Mouse (Mus musculus) adrenal gland, postnatal 10 days (tissue): ENCODE results near the gene Wfdc21. TPM values are rescaled to one million over a fixed set of nuclear protein-coding genes. Genes with fewer than 3 reads are reported as not detected.

Source experiments
- DNase-seq: peaks from one replicate; pipeline ENCODE4 v3.0.0; 2021; ENCODE audit warnings: mixed read lengths
- long read RNA-seq, 2 experiments: library from polyadenylated mRNA; stranded (forward); transcript quantifications; one replicate each; pipeline ENCODE4 v2.0.0; 2021
- total RNA-seq, 2 experiments: library from RNA; stranded (reverse); gene quantifications; 2 replicates each; pipeline ENCODE4 v1.2.3; 2021

The Wfdc21 gene
- 1 to 10 TPM; 1.1 to 3.2 TPM for total RNA-seq
- long read RNA-seq, experiment 1, transcript Wfdc21-201 (3 exons, 434 nt) = major isoform, 7 of 9 reads
- long read RNA-seq, experiment 1, partial matches to known transcripts = 2 of 9 reads
- long read RNA-seq, experiment 1, other reads (novel, unspliced or antisense) = 0 of 9 reads
- long read RNA-seq, experiment 2 = 0 reads

DNA sequence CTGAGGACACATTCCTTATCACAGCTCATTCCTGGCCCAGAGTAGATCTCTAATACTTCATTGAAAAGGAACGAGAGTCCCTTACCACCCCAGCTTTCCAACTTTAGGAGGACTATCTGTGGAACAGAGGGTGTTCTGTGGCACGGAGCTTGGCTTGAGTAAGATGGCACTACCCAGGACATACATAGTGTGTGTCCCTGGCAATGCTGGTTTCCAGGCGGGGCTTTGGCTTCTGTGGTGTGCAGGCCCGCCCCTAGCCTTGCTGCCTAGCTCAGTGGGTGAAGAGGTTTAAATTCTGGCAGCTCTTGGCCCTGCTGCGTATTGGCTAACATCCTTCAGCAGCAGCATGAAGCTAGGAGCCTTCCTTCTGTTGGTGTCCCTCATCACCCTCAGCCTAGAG, at the start of gene Wfdc21:
Wfdc21 (plus strand) TSS at position 260 of the 400 bp plus-strand sequence.
- DNase-seq = no peak

DNA sequence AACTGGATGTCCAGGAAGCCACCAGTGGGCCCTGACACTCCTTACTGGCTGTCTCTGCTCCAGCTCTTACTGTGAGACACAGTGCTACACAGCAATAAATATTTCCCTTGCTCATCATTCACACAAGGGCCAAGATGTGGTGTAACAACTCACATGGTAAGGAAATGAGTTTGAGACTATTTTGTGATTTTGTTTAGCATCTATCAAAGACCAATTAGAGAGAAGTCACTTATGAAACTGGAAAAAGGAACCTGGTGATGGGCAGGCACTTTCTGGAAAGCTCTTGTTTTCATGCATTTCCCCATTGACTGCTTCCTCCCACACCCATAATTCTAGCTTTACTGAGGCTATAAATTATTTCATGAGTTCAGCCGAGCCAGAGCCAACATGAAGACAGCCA, 43.0 kb upstream of the Wfdc21 start, which contains the start of gene Wfdc17:
Wfdc17 (plus strand) TSS at position 287 of the 400 bp plus-strand sequence.
- no peak for DNase-seq

DNA sequence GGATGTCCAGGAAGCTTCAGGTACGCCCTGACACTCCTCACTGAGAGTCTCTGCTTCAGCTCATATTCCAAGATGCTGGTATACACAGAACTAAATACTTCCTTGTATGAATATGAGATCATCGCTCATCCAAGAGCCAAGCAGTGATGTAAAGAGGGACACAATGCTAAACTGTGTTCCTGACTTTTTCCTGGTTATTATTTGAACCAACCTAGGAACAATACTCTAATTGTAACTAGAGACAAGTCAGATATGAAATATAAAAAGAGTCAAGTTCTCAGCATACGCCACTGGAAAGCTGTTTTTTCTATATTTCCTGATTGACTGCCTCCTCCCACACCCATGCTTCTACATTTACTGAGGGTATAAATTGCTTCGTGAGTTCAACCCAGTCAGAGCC, 38.0 kb upstream of the Wfdc21 start, which contains the start of gene Wfdc18:
Wfdc18 (plus strand) TSS at position 301 of the 400 bp plus-strand sequence.
- no peak for DNase-seq

DNA sequence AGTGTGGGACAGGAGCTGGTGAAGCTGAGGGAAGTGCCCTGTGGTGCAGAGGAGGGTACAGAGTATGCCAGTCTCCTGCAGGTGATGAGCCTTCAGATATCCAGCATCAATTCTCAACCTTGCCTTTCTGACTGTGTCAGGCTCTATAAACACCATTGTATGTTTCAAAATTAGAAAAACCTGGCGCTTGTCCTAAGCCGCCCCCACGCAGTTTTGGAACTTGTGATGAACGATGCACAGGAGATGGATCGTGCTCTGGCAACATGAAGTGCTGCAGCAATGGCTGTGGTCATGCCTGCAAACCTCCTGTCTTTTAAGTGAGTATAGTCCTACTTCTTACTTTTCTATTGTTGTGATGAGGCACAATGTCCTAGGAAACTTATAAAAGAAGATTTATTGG, 37.1 kb upstream of the Wfdc21 start:
- DNase-seq = no peak

DNA sequence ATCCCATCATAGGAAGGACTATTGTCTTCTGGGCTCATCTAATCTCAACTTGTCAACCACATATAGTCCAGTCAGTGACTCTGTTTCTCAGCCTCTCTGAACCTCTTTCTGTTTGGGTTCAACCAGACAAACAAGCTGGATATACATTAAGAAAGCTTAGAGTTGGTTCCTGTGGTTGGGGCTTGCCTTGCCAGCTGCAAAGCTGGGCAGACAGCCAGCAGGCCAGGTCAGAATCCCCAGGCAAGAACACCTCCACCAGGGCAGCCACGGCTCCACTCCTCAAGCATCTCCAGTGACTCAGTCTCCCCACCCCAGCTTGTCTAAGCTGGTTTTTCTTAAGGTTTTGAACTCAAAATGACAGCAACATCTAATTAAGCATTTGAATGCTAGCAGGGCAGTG, 34.1 kb upstream of the Wfdc21 start:
- DNase-seq = no peak

DNA sequence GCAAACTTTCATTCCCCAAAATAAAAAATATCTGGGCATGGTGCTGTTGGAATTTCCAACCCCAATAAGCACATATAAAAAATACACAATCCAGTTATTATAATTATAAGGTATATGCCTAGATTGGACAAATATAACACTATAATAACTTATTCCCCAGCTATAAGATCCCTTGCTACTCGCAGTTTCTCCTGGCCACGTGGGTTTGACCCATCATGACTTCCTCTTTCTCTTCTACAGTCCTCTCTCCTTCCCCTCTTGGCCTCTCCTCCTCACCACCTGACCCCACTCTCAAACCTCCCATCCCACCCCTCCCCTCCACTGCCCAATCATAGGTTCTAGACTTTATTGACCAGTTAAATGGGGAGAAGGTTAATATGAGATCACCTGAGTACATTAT, 32.8 kb upstream of the Wfdc21 start:
- no peak for DNase-seq

DNA sequence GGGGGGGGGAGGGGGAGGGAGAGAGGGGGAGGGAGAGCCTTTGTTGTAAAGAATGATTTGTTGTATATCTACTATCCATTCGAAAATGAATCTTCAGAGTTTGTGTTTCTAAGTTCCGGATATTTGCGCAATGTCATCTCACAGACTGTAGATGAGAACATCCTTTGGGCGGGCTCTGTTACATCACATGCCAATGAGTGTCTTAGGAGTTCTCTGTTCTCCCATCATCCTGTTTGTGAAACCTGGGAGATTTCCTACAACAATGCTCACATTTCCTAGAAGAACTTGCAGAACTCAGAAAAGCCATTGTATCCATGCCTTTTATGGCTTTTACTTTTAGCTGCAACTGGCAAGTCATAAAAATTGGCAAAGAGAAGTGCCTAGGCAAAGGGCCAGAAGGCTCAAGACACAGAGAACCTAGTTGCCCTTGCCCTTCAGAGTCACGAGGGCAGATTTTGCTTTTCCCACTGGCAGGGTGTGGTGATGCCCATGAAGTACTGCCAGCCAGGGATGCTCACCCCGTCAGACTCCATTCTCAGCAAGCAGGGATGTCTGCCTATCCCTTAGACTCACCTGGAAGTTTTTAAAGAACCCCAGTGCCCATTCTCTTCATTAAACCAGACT, 29.6 kb upstream of the Wfdc21 start:
- DNase-seq = peak; percentile 59

DNA sequence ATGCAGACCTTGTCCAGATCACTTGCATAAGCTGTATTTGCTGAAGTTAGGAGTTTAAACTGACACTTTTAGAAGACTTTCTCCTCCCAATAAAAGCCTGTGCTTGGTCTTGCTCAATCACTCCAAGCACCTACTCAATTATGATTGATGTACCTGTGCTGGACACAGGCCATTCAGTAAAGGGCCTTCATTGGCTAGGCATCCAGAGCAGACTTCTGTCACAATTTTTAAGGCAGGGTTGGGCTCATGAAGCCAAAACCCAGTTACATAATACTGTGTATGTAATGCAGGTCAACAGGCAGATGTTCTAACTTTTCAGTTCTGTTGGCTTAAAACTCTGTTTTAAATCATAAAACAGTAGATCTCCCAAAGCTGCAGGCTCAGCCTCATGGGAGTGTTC, 26.0 kb upstream of the Wfdc21 start:
- DNase-seq = no peak

DNA sequence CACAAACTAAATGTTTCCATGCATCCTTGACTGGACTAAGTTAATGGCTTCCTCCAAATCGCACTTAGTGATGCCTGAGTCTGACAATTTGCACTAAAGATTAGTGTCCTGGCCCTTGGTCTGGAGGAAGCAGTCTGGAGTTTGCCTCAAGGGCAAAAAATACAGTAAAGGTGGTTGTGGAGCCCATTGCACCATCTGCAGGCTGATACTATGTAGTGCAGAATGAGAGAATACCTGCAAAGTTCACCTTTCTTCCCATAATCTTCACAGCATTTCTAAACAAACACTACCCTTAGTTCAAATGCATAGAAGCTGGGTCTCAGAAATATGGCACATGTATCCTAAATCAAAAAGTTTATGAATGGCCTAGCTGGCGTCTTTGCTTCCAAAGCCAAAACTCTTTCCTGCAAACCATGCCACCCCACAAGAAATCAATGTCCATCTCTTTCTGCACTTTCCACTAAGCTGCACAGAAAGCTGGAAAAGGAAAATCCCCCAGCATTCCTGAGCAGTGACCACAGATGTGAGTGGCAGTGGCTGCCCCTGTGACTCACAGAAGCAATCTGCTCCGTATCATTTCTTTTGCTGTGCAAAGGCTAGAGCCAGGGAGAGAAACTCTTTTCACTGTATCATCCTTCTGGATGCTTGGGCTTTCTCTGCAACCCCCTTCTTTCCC, 17.8 kb upstream of the Wfdc21 start:
- no peak for DNase-seq

DNA sequence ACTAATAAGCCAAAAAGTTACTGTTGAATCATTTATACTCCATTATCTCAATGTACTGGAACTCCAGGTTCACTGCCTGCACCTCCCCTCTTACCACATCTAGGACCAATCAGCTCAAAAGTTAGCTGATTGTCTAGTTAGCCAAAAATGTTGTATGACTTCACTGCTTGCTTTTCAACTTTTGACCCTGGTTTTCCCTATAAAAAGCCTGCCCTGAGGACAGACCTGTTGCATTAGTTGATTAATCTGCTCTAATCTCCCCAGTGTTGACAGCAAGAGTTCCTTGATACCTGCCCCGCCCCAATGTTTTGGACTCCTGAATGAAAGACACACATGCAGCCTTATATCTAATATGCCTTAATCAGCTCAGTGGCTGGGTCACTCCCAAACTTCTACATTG, 15.6 kb upstream of the Wfdc21 start:
- DNase-seq = no peak

DNA sequence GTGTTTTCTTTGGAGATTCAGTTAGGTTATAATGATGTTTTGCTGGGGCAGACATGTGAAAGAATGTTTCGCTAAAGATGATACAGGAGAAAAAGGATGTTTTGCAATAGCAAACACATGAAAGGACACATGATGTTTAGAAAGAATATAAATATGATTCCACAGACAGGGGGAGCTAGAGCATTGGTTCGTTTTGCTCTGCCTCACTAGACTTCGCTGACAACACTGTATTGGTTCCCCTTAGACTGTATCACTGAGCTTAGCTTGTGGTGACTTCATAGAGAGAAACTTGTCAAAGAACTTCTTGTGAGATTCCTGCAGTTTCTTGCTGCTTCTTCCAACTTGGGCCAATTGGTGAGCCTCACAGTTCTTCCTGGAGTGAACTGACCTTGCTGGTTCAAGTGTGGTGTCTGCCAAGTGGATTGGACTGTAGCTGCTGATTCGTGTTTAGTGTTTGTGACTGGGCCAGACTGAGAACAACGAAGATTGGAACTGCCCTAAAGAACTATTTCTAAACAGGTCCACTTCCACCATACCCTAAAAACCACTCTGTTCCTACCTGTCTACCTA, 13.6 kb upstream of the Wfdc21 start:
- no peak for DNase-seq

DNA sequence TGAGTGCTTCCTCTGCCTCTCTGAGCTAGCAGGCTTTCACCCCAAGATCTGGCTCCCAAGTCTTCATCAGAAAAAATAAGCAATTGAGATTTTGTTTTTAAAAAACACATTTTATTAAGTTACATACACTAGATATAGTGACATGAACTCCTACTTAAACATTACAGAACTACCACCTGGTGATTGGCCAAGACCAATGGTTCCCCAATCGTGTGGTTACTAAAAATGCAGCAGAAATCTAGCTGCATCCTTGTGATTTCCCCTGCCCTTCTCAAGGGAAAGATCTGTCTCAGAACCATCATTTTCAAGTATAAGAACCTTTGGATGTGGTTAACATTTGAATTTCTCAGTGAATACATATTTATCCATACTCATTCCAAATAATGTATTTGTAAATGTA, 12.5 kb upstream of the Wfdc21 start:
- DNase-seq = no peak

DNA sequence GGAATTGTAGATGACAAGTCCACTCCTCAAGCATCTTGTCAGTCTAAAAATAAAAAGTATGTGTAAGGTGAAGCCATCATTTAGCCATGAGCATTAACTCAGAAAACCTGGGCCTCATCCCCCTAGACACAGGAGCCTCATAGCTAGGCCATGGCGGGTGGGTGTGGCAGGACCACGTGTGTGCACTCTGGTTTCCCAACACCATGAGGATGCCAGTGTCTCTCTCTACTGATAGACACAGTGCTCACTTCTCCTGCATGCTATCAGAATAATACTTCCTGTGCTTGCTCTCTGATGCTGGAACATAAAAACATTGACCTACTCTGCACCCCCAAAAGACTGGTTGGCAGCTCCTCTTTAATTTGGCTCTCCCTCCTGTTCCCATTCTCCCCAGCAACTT, 10.9 kb upstream of the Wfdc21 start:
- no peak for DNase-seq

DNA sequence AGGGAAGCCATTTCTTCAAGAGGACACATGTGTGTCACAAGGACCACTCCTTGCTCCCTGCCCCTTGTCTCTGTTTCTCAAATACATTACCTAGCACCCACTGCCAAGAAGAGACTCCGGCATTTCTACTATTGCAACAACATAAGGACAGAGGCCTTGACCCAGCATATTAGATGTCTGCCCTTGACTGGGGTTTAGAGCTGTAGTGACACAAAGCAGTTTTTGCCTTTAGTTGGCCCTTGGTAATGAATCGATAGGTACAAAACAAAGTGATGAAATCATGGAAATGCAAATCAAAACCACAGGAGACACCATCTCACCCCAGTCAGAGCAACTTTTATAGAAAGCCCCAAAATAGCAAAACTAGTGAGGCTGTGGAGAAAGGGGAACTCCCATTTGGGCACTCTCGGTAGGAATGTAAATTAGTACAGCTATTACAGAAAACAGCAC, 9.6 kb upstream of the Wfdc21 start:
- DNase-seq = no peak

DNA sequence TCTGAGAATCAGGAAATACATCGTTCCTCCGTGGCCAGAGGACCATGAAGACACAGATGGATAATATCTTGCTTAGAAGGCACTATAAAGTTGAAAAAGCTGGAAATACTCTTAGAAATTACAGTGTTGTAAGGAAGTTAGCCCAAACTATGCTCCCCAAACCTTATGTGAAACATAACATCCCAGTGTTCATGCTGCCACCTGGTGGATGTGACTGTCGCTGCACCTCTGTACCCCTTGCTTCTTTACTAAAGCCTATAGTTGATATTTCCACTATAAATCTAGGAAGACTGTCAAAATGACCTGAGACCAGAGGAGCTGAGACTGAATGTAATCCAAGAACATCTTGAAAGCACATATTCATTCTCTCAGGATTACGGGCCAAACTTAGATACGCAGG, 7.5 kb upstream of the Wfdc21 start:
- peak; percentile 85 for DNase-seq

DNA sequence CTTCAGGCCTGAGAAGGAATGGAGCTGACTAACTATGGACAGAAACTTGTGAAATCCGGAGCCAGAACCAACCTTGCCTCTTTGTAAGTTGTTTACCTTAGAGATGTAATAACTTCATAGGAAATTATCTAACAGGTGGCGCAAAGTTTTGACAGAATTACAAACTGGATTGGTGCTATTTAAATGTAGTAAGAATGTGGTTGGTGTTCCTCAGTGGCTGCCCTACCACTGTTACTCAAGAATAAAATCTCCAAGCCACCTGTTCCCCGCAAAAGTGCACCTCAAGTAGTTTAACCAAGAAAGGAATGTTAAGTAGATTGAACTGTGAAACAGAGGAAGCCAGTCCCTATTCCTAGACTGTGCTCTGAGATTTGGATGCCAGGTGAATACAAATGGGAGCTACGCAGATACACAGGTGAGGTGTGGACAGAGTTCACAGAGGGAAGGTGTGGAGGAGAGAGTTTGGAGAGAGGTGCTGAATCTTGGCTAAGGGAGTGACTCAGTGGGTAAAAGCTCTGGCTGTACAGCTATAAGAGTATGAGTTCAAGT, 6.2 kb upstream of the Wfdc21 start:
- no peak for DNase-seq

DNA sequence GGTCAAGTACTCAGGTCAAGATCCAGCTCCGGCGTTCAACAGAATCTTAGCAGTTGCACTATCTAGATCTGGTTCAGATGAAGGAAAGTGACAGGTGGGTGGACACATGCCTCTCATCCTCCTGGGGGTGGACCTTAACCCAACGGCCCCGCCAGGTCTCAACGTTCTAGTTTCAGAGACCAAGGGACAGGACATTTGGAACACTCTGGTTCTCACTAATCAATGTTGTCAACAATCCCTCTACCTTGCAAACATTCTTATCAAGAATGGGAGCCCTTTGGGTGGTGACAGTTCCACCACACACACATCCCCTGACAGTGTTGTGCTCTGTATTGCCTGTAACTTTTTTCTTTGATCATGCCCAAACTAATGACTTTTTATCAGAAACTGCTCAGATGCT, 4.9 kb upstream of the Wfdc21 start:
- no peak for DNase-seq

DNA sequence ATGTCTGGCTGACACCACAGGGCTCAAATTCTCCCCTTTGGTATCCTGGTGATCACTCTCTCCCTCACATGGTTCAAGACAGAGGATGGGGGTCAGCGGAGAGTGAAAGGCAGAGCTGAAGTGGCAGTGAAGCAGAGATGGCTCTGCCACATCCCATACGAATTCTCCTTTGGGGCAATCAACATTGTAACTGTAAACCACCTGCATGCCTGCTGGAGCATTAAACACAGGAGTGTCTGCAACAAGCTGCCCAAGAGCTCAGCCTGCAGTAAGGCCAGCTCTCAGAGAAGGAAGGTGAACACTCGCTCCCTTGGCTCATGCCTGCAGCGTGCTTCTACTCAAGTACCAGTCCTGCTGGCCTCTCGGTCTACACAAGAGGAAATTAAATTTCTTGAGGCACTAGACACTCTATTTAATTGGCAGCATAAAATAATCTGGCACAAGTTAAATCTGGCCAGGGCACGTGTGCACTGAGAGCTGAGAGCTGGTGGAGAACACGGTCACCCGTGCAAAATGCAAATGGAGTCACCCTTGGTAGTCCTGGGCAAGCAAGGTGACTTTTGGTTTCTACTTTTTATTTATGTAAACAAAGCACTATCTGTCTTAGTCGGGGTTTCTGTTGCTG, 3.9 kb upstream of the Wfdc21 start:
- no peak for DNase-seq

DNA sequence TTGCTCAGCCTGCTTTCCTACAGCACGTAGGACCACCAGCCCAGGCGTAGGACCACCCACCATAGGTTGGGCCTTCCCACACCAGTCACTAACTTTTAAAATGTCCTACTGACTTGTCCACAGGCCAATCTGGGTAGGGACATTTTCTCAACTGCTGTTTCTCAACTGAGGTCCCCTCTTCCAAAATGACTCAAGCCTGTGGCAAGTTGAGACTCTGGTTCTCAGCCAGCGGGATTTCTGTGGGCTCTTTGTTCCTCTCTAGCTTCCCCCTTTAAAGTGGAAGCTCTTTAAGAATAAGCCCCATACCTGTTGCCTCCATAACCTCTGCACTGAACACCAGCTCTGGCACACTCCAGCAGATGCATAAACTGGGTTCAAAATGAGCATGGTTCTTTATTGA, 3.2 kb upstream of the Wfdc21 start:
- DNase-seq = no peak

DNA sequence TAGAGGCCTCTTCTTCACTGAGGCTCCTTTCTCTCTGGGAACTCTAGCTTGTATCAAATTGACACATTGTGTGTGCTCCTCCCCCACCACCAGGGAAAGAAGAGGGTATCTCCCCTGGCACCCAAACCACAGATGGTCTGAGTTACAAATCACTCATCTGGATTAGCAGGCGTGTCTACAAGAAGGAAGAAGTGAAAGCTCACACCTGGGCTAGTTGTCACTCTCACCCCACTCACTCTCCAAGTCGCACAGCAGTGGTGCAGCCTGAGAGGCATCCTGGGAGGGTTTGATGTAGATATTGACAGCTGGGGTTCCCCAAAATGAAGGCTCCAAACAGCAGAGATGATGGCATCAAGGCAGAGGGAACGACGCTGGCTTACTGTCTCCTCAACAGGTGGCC, 588 bp upstream of the Wfdc21 start:
- no peak for DNase-seq

DNA sequence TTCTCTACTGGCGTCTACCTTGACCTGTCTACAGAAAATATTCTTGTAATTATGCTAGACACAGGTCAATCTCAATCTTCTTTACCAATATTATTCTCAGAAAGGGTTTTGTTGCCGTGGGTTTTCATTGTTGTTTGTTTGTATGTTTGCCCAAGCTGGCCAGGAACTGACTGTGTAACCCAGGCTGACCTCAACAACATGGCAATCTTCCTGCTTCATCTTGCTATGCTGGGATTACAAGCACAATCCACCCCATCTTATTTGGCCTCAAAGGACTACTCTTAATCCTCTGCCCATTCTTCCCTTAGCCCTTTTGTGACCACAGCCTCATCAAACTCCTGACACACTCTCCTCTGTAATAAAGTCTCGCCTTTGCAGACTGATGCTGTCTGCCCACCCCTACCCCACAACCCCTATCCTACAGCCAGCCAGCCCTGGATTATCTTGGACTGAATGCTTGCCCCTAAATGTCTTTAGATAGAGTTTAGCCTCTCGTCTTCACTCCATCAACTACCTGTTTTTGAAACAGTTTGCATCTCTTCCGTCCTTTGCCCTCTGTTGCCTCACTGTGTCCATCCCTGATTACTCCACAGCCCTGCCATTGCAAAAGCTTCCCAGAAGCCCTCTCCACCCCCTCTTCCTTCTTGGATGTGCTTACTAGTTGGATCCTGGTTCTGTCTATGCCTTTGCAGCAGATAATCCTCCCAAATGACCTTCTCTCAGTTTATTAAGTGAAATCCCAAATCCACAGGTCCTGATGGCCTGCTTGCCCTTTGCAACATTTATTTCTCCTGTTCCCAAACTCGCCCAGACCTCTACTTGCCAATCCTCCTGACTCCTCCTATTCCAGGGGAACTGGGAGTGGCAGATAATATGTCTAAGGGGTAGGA, 881 bp downstream of the Wfdc21 start:
- no peak for DNase-seq
